Mouse (Mus musculus) CH12.LX (cell line): ENCODE results near the gene Rplp2. TPM values are rescaled to one million over a fixed set of nuclear protein-coding genes. Genes with fewer than 3 reads are reported as not detected.

Experiments used
- DNase-seq: peaks from one replicate; pipeline ENCODE4 v3.0.0-alpha.2; 2013; ENCODE audit errors: extremely low read depth
- H3K27ac ChIP-seq: 2 replicates; pipeline ENCODE4 v1.5.1; 2012; ENCODE audit warnings: low read depth, mild to moderate bottlenecking, control low read depth, moderate library complexity; ENCODE audit not compliant: insufficient read depth
- H3K27me3 ChIP-seq: replicated peaks from 2 replicates; pipeline ENCODE3; 2012; ENCODE audit warnings: inconsistent platforms
- H3K36me3 ChIP-seq, 2 experiments: replicated peaks in 1 of 2; 2 replicates each; pipeline versions ENCODE3 to v1.6.1; 2012; ENCODE audit warnings: inconsistent platforms in 1 of 2, low read length in 1 of 2, mild to moderate bottlenecking in 1 of 2, mixed read lengths in 1 of 2, moderate library complexity in 1 of 2; ENCODE audit not compliant: control insufficient read depth in 1 of 2, insufficient read depth in 1 of 2
- H3K4me1 ChIP-seq, 2 experiments: 2 replicates each; pipeline ENCODE4 v1.6.1; 2012; ENCODE audit warnings: inconsistent platforms in 1 of 2, moderate library complexity in 1 of 2; ENCODE audit not compliant: insufficient read depth in 2 of 2, control insufficient read depth in 1 of 2
- H3K4me2 ChIP-seq: 2 replicates; pipeline ENCODE4 v1.6.1; 2012; ENCODE audit warnings: low read depth, mild to moderate bottlenecking, control low read depth; ENCODE audit not compliant: poor library complexity, insufficient read depth, severe bottlenecking
- H3K4me3 ChIP-seq, 3 experiments: fragments of 150-350 bp in 1 of 3; sonication (generic) in 1 of 3; replicated peaks in 1 of 3; 2 replicates each; pipeline versions ENCODE3 to v1.5.1; 2011 to 2012; ENCODE audit warnings: low read depth in 2 of 3, low read length in 2 of 3, mild to moderate bottlenecking in 2 of 3, moderate library complexity in 2 of 3, control low read depth in 1 of 3, improper control_type of control experiment in 1 of 3, inconsistent platforms in 1 of 3, mixed read lengths in 1 of 3; ENCODE audit not compliant: poor library complexity in 1 of 3
- H3K79me2 ChIP-seq: replicated peaks from 2 replicates; pipeline ENCODE4 v1.6.1; 2012; ENCODE audit warnings: mild to moderate bottlenecking, moderate library complexity; ENCODE audit not compliant: control insufficient read depth, poor library complexity, insufficient read depth, severe bottlenecking; ENCODE audit errors: extremely low read depth
- H3K9ac ChIP-seq: 2 replicates; pipeline ENCODE4 v1.6.1; 2012; ENCODE audit warnings: low read depth, mild to moderate bottlenecking, control low read depth, moderate library complexity; ENCODE audit not compliant: insufficient read depth
- H3K9me3 ChIP-seq: replicated peaks from 2 replicates; pipeline ENCODE3; 2012; ENCODE audit warnings: low read length, inconsistent platforms, mixed read lengths
- BHLHE40 ChIP-seq: IDR thresholded peaks from 2 replicates; pipeline ENCODE4 v1.6.1; 2011; ENCODE audit warnings: mild to moderate bottlenecking, low read depth, low read length, improper control_type of control experiment
- CHD1 ChIP-seq: IDR thresholded peaks from 2 replicates; pipeline ENCODE4 v1.6.1; 2012; ENCODE audit warnings: low read depth, low read length, improper control_type of control experiment, inconsistent platforms
- CHD2 ChIP-seq: IDR thresholded peaks from 2 replicates; pipeline ENCODE4 v1.6.1; 2011; ENCODE audit warnings: low read length, improper control_type of control experiment
- CTCF ChIP-seq, 2 experiments: IDR thresholded peaks in 1 of 2; conservative IDR thresholded peaks in 1 of 2; 2 replicates each; pipeline ENCODE4 v1.5.1; 2011 to 2012; ENCODE audit warnings: low read depth in 2 of 2, low read length in 2 of 2, improper control_type of control experiment in 1 of 2, inconsistent platforms in 1 of 2, mild to moderate bottlenecking in 1 of 2, moderate library complexity in 1 of 2
- E2F4 ChIP-seq: IDR thresholded peaks from 2 replicates; pipeline ENCODE4 v1.6.1; 2011; ENCODE audit warnings: low read depth, low read length, improper control_type of control experiment; ENCODE audit not compliant: insufficient replicate concordance
- ELF1 ChIP-seq: IDR thresholded peaks from 2 replicates; pipeline ENCODE4 v1.6.1; 2014; ENCODE audit warnings: low read depth, mild to moderate bottlenecking, inconsistent platforms, low read length, improper control_type of control experiment
- EP300 ChIP-seq: IDR thresholded peaks from 2 replicates; pipeline ENCODE4 v1.6.1; 2011; ENCODE audit warnings: low read length, improper control_type of control experiment
- ETS1 ChIP-seq: conservative IDR thresholded peaks from 2 replicates; pipeline ENCODE4 v1.6.1; 2012; ENCODE audit warnings: low read depth, mild to moderate bottlenecking, inconsistent platforms, low read length, improper control_type of control experiment, moderate library complexity
- GABPA ChIP-seq: IDR thresholded peaks from 2 replicates; pipeline ENCODE4 v1.6.1; 2012; ENCODE audit warnings: low read depth, low read length, improper control_type of control experiment, inconsistent platforms; ENCODE audit not compliant: insufficient replicate concordance
- HCFC1 ChIP-seq: IDR thresholded peaks from 2 replicates; pipeline ENCODE4 v1.6.1; 2012; ENCODE audit warnings: low read depth, mild to moderate bottlenecking, inconsistent platforms, low read length, improper control_type of control experiment
- IRF4 ChIP-seq: IDR thresholded peaks from 2 replicates; pipeline ENCODE4 v1.6.1; 2014; ENCODE audit warnings: low read depth, mild to moderate bottlenecking, inconsistent platforms, low read length, improper control_type of control experiment
- JUN ChIP-seq: IDR thresholded peaks from 2 replicates; pipeline ENCODE4 v1.6.1; 2011; ENCODE audit warnings: low read depth, mild to moderate bottlenecking, low read length, improper control_type of control experiment, moderate library complexity; ENCODE audit not compliant: insufficient read depth
- JUND ChIP-seq: conservative IDR thresholded peaks from 2 replicates; pipeline ENCODE4 v1.6.1; 2011; ENCODE audit warnings: low read depth, low read length, improper control_type of control experiment
- KAT2A ChIP-seq: IDR thresholded peaks from 2 replicates; pipeline ENCODE4 v1.6.1; 2012; ENCODE audit warnings: low read length, improper control_type of control experiment, inconsistent platforms; ENCODE audit not compliant: insufficient replicate concordance
- MAFK ChIP-seq: IDR thresholded peaks from 2 replicates; pipeline ENCODE4 v1.6.1; 2011; ENCODE audit warnings: low read length, improper control_type of control experiment; ENCODE audit not compliant: insufficient replicate concordance
- MAX ChIP-seq: IDR thresholded peaks from 2 replicates; pipeline ENCODE4 v1.6.1; 2011; ENCODE audit warnings: low read length, improper control_type of control experiment
- MAZ ChIP-seq: IDR thresholded peaks from 2 replicates; pipeline ENCODE4 v1.6.1; 2012; ENCODE audit warnings: low read depth, mild to moderate bottlenecking, inconsistent platforms, low read length, improper control_type of control experiment, moderate library complexity
- MEF2A ChIP-seq: IDR thresholded peaks from 2 replicates; pipeline ENCODE4 v1.6.1; 2014; ENCODE audit warnings: low read depth, mild to moderate bottlenecking, inconsistent platforms, low read length, improper control_type of control experiment, borderline replicate concordance
- MXI1 ChIP-seq: IDR thresholded peaks from 2 replicates; pipeline ENCODE4 v1.6.1; 2011; ENCODE audit warnings: mild to moderate bottlenecking, low read depth, low read length, improper control_type of control experiment
- MYC ChIP-seq: IDR thresholded peaks from 2 replicates; pipeline ENCODE4 v1.6.1; 2011; ENCODE audit warnings: low read depth, mild to moderate bottlenecking, improper control_type of control experiment, low read length
- NELFE ChIP-seq: IDR thresholded peaks from 2 replicates; pipeline ENCODE4 v1.6.1; 2011; ENCODE audit warnings: low read depth, low read length, improper control_type of control experiment
- NRF1 ChIP-seq: IDR thresholded peaks from 2 replicates; pipeline ENCODE4 v1.6.1; 2014; ENCODE audit warnings: low read depth, mild to moderate bottlenecking, inconsistent platforms, low read length, improper control_type of control experiment, moderate library complexity
- PAX5 ChIP-seq: IDR thresholded peaks from 2 replicates; pipeline ENCODE4 v1.6.1; 2012; ENCODE audit warnings: low read length, inconsistent platforms, mixed read lengths
- POLR2A ChIP-seq: IDR thresholded peaks from 2 replicates; pipeline ENCODE4 v1.6.1; 2011; ENCODE audit warnings: low read depth, mild to moderate bottlenecking, improper control_type of control experiment, low read length
- POLR2AphosphoS2 ChIP-seq: IDR thresholded peaks from 2 replicates; pipeline ENCODE4 v1.6.1; 2011; ENCODE audit warnings: low read depth, low read length, improper control_type of control experiment
- RAD21 ChIP-seq: IDR thresholded peaks from 2 replicates; pipeline ENCODE4 v1.6.1; 2011; ENCODE audit warnings: low read depth, mild to moderate bottlenecking, low read length, improper control_type of control experiment, moderate library complexity
- RCOR1 ChIP-seq: conservative IDR thresholded peaks from 2 replicates; pipeline ENCODE4 v1.6.1; 2012; ENCODE audit warnings: low read depth, mild to moderate bottlenecking, inconsistent platforms, low read length, improper control_type of control experiment
- SIN3A ChIP-seq: IDR thresholded peaks from 2 replicates; pipeline ENCODE4 v1.6.1; 2012; ENCODE audit warnings: low read length, improper control_type of control experiment, inconsistent platforms
- SMC3 ChIP-seq: IDR thresholded peaks from 2 replicates; pipeline ENCODE4 v1.6.1; 2011; ENCODE audit warnings: low read depth, low read length, improper control_type of control experiment
- TBP ChIP-seq: conservative IDR thresholded peaks from 2 replicates; pipeline ENCODE4 v1.6.1; 2011; ENCODE audit warnings: low read depth, low read length, improper control_type of control experiment
- TCF12 ChIP-seq: IDR thresholded peaks from 2 replicates; pipeline ENCODE4 v1.6.1; 2014; ENCODE audit warnings: low read depth, mild to moderate bottlenecking, inconsistent platforms, low read length, improper control_type of control experiment
- UBTF ChIP-seq: IDR thresholded peaks from 2 replicates; pipeline ENCODE4 v1.6.1; 2012; ENCODE audit warnings: low read depth, mild to moderate bottlenecking, inconsistent platforms, low read length, improper control_type of control experiment, moderate library complexity
- USF1 ChIP-seq: IDR thresholded peaks from 2 replicates; pipeline ENCODE4 v1.6.1; 2014; ENCODE audit warnings: low read depth, mild to moderate bottlenecking, inconsistent platforms, low read length, improper control_type of control experiment
- USF2 ChIP-seq: conservative IDR thresholded peaks from 2 replicates; pipeline ENCODE4 v1.6.1; 2011; ENCODE audit warnings: low read depth, low read length, improper control_type of control experiment
- ZC3H11A ChIP-seq: IDR thresholded peaks from 2 replicates; pipeline ENCODE4 v1.6.1; 2012; ENCODE audit warnings: low read depth, mild to moderate bottlenecking, inconsistent platforms, low read length, improper control_type of control experiment
- ZKSCAN1 ChIP-seq: IDR thresholded peaks from 2 replicates; pipeline ENCODE4 v1.6.1; 2012; ENCODE audit warnings: low read depth, inconsistent platforms, low read length, improper control_type of control experiment, borderline replicate concordance
- ZMIZ1 ChIP-seq: IDR thresholded peaks from 2 replicates; pipeline ENCODE4 v1.6.1; 2012; ENCODE audit warnings: low read depth, mild to moderate bottlenecking, inconsistent platforms, low read length, improper control_type of control experiment
- ZNF384 ChIP-seq: IDR thresholded peaks from 2 replicates; pipeline ENCODE4 v1.6.1; 2012; ENCODE audit warnings: low read depth, low read length, improper control_type of control experiment, inconsistent platforms
- dilution Hi-C: fragments of 300-500 bp; cut with MboI; formaldehyde crosslinking; loops from 2 replicates; pipeline ENCODE4 v1.14.3; 2020; ENCODE audit warnings: low sequenced_read_pairs; ENCODE audit not compliant: extremely low pct_unique_long_range_greater_than_20kb, extremely low pct_ligation_motif_present
- in situ Hi-C: fragments of 300-500 bp; cut with MboI; formaldehyde crosslinking; loops from 3 replicates; pipeline ENCODE4 v1.14.3; 2019; ENCODE audit warnings: low sequenced_read_pairs, low pct_ligation_motif_present, low pct_unique_long_range_greater_than_20kb, mixed read lengths
- polyA plus RNA-seq: library from polyadenylated mRNA; unstranded; fragments of >175 nt; gene quantifications from 2 replicates; pipeline ENCODE4 v1.2.1, GENCODE M21; 2012; ENCODE audit warnings: low read depth; ENCODE audit not compliant: insufficient read length
- total RNA-seq, 2 experiments: library from RNA; depleted of rRNA; stranded (reverse); fragments of 300-350 nt in 1 of 2; fragments of >200 nt in 1 of 2; gene quantifications; 2 replicates each; pipeline ENCODE4 v1.2.3; 2012 to 2014

Rplp2 gene
- total and polyA plus RNA-seq, 3 experiments = 791 to 3,416 (median 2,025) TPM

DNA sequence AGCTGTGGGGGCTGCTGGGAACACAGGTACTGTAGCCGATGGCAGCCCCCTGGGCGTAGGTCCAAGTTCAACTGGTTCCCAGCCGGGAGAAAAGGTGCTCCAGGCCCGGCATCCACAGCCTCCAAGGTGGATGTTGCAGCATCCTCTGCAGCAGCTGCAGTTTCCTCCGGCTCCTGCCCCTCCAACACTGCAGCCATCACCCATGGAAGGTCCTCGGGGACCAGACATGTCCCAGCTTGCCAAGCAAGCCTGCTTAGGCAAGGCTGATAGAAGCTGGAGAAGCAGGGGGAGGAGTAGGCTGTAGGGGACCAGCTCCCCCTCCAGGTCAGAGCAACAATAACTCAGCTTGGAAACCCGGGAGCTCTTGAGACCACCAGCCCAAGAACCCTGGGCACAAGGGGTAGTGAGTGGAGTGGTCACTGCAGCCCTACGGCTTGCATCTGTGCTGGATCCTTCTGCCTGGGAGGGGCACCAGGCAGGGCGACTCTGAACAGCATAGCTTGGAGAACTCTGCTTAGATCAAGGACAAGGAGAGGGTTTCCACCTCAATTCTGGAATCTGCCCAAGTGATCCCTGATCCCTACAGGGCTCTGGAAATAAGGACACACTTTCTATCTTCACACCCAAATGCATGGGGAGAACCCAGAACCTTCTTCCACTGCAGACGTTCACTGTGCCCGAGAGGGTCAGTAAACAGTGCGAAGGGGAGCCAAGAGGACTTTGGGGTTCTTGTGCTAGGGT is 3.9 kb upstream of the Rplp2 start:
- peak; percentile 79; the same call in 1 of the 2 replicates for TF ChIP-seq MYC
- TF ChIP-seq ETS1 = peak; percentile 31; the same call in 1 of the 2 replicates
- TF ChIP-seq BHLHE40 = peak; percentile 43; the same call in 1 of the 2 replicates
- no peak for TF ChIP-seq NRF1
- peak; percentile 53 for TF ChIP-seq RAD21
- TF ChIP-seq MAFK = no peak
- TF ChIP-seq MEF2A = peak; percentile 53; the same call in 1 of the 2 replicates
- no peak for TF ChIP-seq JUND
- TF ChIP-seq ELF1 = no peak
- TF ChIP-seq PAX5 = no peak
- TF ChIP-seq RCOR1 = no peak
- no peak for TF ChIP-seq ZKSCAN1
- TF ChIP-seq CHD1 = peak; percentile 99
- peak; percentile 37 for TF ChIP-seq HCFC1
- no peak for TF ChIP-seq UBTF
- TF ChIP-seq SIN3A = peak; percentile 56; the same call in 1 of the 2 replicates
- no peak for TF ChIP-seq ZC3H11A
- TF ChIP-seq ZMIZ1 = no peak
- no peak for TF ChIP-seq GABPA
- no peak for TF ChIP-seq USF2
- TF ChIP-seq MAZ = no peak
- TF ChIP-seq POLR2A = peak; percentile 48; the same call in 1 of the 2 replicates
- peak; percentile 72; the same call in 1 of the 2 replicates for TF ChIP-seq TCF12
- TF ChIP-seq MXI1 = no peak
- no peak for TF ChIP-seq NELFE
- TF ChIP-seq CHD2 = no peak
- TF ChIP-seq JUN = no peak
- no peak for TF ChIP-seq E2F4
- peak; percentile 65; the same call in 1 of the 2 replicates for TF ChIP-seq EP300
- TF ChIP-seq CTCF (conservative IDR thresholded peaks at IDR 0.05 in 1 of 2, IDR thresholded peaks at IDR 0.05 in 1 of 2; ENCODE audit: low read depth in 2 of 2, low read length in 2 of 2) = peak; percentile 10 to 74; a peak in 2 of 4 replicates
- no peak for TF ChIP-seq POLR2AphosphoS2
- peak; percentile 37 for TF ChIP-seq SMC3
- TF ChIP-seq TBP = 0 out of 2 replicates have a peak, but pooled peaks have one; percentile 43
- TF ChIP-seq IRF4 = peak; percentile 54
- TF ChIP-seq ZNF384 = no peak
- TF ChIP-seq MAX = peak; percentile 57
- no peak for TF ChIP-seq USF1
- no peak for TF ChIP-seq KAT2A

More for the DNA sequence above, 3.9 kb upstream of the Rplp2 start:
- peak; percentile 86 for DNase-seq
- H3K9me3 ChIP-seq = no peaks in the 10 kb centered on the region
- H3K9ac ChIP-seq = peak overlapping the region; percentile 93
- peak overlapping the region; percentile 36 for H3K27ac ChIP-seq
- no peaks in the 10 kb centered on the region for H3K27me3 ChIP-seq
- in situ Hi-C loops (no loop called here), dilution Hi-C loops (no loop called here)
- H3K79me2 ChIP-seq = peaks cover 17% of the 10 kb centered on the region
- H3K4me2 ChIP-seq = peak overlapping the region; percentile 97
- peaks cover 38 to 47% of the 10 kb centered on the region in 2 experiments for H3K36me3 ChIP-seq
- peaks cover 15 to 43% of the 10 kb centered on the region in 2 experiments for H3K4me1 ChIP-seq
- H3K4me3 ChIP-seq = peak overlapping the region; percentile 64 to 91 (median 67)
